Mouse (Mus musculus) hindbrain, embryonic 14.5 days (tissue): ENCODE data around the gene Klf12. TPM values are rescaled to one million over a fixed set of nuclear protein-coding genes. Genes with fewer than 3 reads are reported as not detected.

Experiments used
- ATAC-seq: fragments of 200-750 bp; cut with Nextera tagmentation; 2 replicates; pipeline ENCODE4 v1.8.0; 2017; ENCODE audit warnings: moderate number of reproducible peaks, mild to moderate bottlenecking, moderate TSS enrichment, moderate library complexity; ENCODE audit not compliant: low FRiP score
- DNase-seq: peaks from one replicate; pipeline ENCODE4 v3.0.0-alpha.2; 2015; ENCODE audit warnings: low spot score
- H3K27ac ChIP-seq: fragments of 300-500 bp; sonication (generic); 2 replicates; pipeline ENCODE4 v1.5.1; 2014; ENCODE audit warnings: mild to moderate bottlenecking, moderate library complexity
- H3K27me3 ChIP-seq: fragments of 300-500 bp; sonication (generic); 2 replicates; pipeline ENCODE4 v1.6.1; 2014; ENCODE audit warnings: mild to moderate bottlenecking, low read length, mixed read lengths; ENCODE audit not compliant: control insufficient read depth, insufficient read depth
- H3K36me3 ChIP-seq: fragments of 300-500 bp; sonication (generic); replicated peaks from 2 replicates; pipeline ENCODE4 v1.6.1; 2014; ENCODE audit not compliant: control insufficient read depth, insufficient read depth
- H3K4me1 ChIP-seq: fragments of 300-500 bp; sonication (generic); replicated peaks from 2 replicates; pipeline ENCODE4 v1.6.1; 2014; ENCODE audit warnings: antibody characterized with exemption, low read length, mixed read lengths; ENCODE audit not compliant: control insufficient read depth, insufficient read depth
- H3K4me2 ChIP-seq: fragments of 300-500 bp; sonication (generic); replicated peaks from 2 replicates; pipeline ENCODE4 v1.6.1; 2014; ENCODE audit warnings: mild to moderate bottlenecking, moderate library complexity
- H3K4me3 ChIP-seq: fragments of 300-500 bp; sonication (generic); replicated peaks from 2 replicates; pipeline ENCODE4 v1.5.1; 2014; ENCODE audit warnings: mild to moderate bottlenecking, low read length
- H3K9ac ChIP-seq: fragments of 300-500 bp; sonication (generic); 2 replicates; pipeline ENCODE4 v1.6.1; 2014
- H3K9me3 ChIP-seq: fragments of 300-500 bp; sonication (generic); 2 replicates; pipeline ENCODE4 v1.6.1; 2016; ENCODE audit warnings: low read length; ENCODE audit not compliant: control insufficient read depth
- WGBS: fragments of 180-500 bp; shearing (Covaris S2); extraction: QIAGEN DNeasy Blood & Tissue Kit; methylation state at CpG from one replicate; pipeline ENCODE4 v1.1.7; 2014; 5-methylcytosine and 5-hydroxymethylcytosine counted together
- polyA plus RNA-seq: library from polyadenylated mRNA; unstranded; fragments of >200 nt; fragmentation: Nextera tagmentation; extraction: Ambion mirVana; gene quantifications from 2 replicates; pipeline ENCODE4 v1.2.1, GENCODE M21; 2014

The Klf12 gene
- polyA plus RNA-seq, 1 experiment from 2014 or later = 46.0 TPM

GRCm38 (mm10) chr14:100121075-100121474, 163.4 kb downstream of the Klf12 start:
- DNase-seq (no peak), ATAC-seq (no peak)
- no peak overlapping the region for H3K27ac ChIP-seq
- no peaks in the 10 kb centered on the region for H3K36me3 ChIP-seq
- no peak overlapping the region for H3K4me2 ChIP-seq
- H3K4me1 ChIP-seq = 0 out of 2 replicates have a peak, but pooled peaks cover under 1% of the 10 kb centered on the region
- H3K27me3 ChIP-seq = no peaks in the 10 kb centered on the region
- H3K9me3 ChIP-seq = no peaks in the 10 kb centered on the region
- H3K4me3 ChIP-seq = no peak overlapping the region
- 97% methylated on average over 4 of the region's 4 CpGs for WGBS
- H3K9ac ChIP-seq = no peak overlapping the region

DNA sequence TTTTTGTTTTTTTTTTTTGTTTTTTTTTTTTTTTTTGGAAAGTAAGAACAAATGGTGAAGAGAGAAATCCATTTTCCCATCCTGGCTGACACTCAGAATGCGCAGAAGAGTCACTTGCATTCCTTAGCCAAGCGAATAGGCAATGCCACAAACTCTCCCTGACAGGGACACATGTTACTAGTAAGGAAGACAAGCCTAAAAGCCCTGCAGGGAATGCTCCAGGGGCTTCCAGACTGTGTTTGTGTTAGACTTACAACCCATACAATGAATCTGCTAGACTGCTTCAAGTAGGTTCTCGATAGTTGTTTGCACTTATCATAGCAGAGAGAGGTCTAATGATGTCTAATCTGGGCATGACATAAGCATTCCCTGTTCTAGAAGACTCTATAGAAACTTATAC, 164.6 kb downstream of the Klf12 start:
- 84% methylated on average over 3 of the region's 3 CpGs for WGBS
- H3K4me1 ChIP-seq = no peaks in the 10 kb centered on the region
- no peak overlapping the region for H3K4me2 ChIP-seq
- no peak overlapping the region for H3K4me3 ChIP-seq
- no peak overlapping the region for H3K27ac ChIP-seq
- ATAC-seq (no peak), DNase-seq (no peak)
- H3K9ac ChIP-seq = no peak overlapping the region
- H3K36me3 ChIP-seq = no peaks in the 10 kb centered on the region
- H3K9me3 ChIP-seq = no peaks in the 10 kb centered on the region
- H3K27me3 ChIP-seq = no peaks in the 10 kb centered on the region

DNA sequence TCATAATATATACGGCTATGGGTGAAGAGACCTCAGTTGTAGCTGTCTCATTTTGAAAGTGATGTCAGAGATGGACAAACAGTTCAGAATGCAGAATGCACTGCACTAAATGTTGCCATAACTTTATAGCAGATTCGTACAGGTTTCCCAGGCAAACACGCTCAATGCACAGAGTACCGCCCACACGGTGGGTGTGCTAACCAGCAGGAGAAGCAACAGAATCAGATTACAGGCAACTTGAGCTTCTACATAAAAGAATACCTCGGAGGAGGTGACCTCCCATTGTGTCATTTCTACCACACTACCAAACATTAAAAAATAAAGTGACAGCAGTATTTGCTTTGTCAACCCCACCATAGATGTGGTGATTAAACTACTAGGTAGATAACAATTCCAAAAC, 171.1 kb downstream of the Klf12 start:
- Histone ChIP-seq H3K4me1 (peaks cover 8% of the 10 kb centered on the region; the same call in 1 of the 2 replicates), H3K9me3 (no peaks in the 10 kb centered on the region), H3K4me2 (no peak overlapping the region), H3K27ac (no peak overlapping the region), H3K36me3 (no peaks in the 10 kb centered on the region), H3K9ac (no peak overlapping the region), H3K4me3 (no peak overlapping the region), H3K27me3 (no peaks in the 10 kb centered on the region)
- ATAC-seq (no peak), DNase-seq (no peak)
- 39% methylated on average over 6 of the region's 6 CpGs for WGBS

- ATAC-seq (peak; percentile 11; the same call in 1 of the 2 replicates), DNase-seq (no peak)
These were observed 172.7 kb downstream of the Klf12 start for GRCm38 (mm10) chr14:100111735-100112134.

GRCm38 (mm10) chr14:100109563-100109962, 174.9 kb downstream of the Klf12 start:
- Histone ChIP-seq H3K36me3 (no peaks in the 10 kb centered on the region), H3K9me3 (no peaks in the 10 kb centered on the region), H3K4me2 (no peak overlapping the region), H3K27me3 (no peaks in the 10 kb centered on the region), H3K4me1 (peaks cover 15% of the 10 kb centered on the region), H3K27ac (no peak overlapping the region), H3K9ac (no peak overlapping the region), H3K4me3 (no peak overlapping the region)
- no peak for ATAC-seq
- no peak for DNase-seq
- WGBS = 24% methylated on average over 6 of the region's 6 CpGs

More at GRCm38 (mm10) chr14:100111735-100112134, 172.7 kb downstream of the Klf12 start:
- Histone ChIP-seq H3K27me3 (no peaks in the 10 kb centered on the region), H3K9me3 (no peaks in the 10 kb centered on the region), H3K27ac (no peak overlapping the region), H3K9ac (no peak overlapping the region), H3K4me3 (no peak overlapping the region), H3K36me3 (no peaks in the 10 kb centered on the region), H3K4me1 (peaks cover 8% of the 10 kb centered on the region; the same call in 1 of the 2 replicates), H3K4me2 (no peak overlapping the region)
- WGBS = 14% methylated on average over 1 of the region's 1 CpGs

GRCm38 (mm10) chr14:100105570-100105969, 178.9 kb downstream of the Klf12 start:
- WGBS = 79% methylated on average over 10 of the region's 10 CpGs
- Histone ChIP-seq H3K4me3 (no peak overlapping the region), H3K27me3 (no peaks in the 10 kb centered on the region), H3K27ac (no peak overlapping the region), H3K4me1 (peaks cover 21% of the 10 kb centered on the region), H3K4me2 (no peak overlapping the region), H3K9me3 (no peaks in the 10 kb centered on the region), H3K36me3 (no peaks in the 10 kb centered on the region), H3K9ac (no peak overlapping the region)
- ATAC-seq = no peak
- DNase-seq = no peak

DNA sequence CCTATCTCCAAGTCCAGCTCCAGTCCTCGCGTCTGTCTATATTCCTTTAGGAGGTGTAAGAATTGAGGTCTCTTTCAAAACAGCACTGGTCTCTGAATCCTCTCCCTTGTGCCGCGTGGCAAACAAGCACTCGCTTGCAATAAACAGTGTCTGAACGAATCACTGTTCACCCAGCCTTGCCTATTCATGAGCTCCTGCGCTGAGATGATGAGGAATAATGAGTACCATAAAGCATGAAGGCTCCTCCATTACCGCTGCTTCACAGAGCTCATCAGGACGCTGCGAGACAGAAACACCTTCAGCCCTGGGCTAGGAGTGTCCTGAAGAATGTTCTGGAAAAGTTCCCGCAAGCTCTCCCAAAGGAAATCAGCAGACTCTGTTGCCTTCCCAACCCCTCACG, 179.7 kb downstream of the Klf12 start:
- WGBS = 48% methylated on average over 12 of the region's 12 CpGs
- Histone ChIP-seq H3K9me3 (no peaks in the 10 kb centered on the region), H3K4me2 (no peak overlapping the region), H3K27ac (peak overlapping the region; percentile 53; the same call in 1 of the 2 replicates), H3K4me1 (peaks cover 20% of the 10 kb centered on the region), H3K9ac (no peak overlapping the region), H3K36me3 (no peaks in the 10 kb centered on the region), H3K4me3 (no peak overlapping the region), H3K27me3 (no peaks in the 10 kb centered on the region)
- ATAC-seq (peak; percentile 29), DNase-seq (no peak)

DNA sequence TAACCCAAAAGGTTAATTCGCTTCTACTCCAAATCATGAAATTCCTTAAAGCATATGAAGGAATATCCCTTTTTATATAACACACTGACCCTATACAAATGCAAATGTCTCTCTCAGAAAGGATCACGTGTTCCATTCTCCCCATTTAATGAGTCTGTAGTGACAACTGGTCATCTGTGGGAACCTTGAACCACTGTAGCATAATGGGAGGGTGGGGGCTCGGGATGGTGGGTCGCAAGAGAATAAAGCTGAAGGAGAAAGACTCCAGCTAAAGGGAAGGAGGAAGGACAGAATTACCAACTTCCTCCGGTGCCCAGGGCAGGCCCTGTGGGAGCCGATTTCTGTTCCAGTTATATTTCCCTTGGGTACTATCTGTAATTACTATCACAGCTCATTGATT, 180.7 kb downstream of the Klf12 start:
- Histone ChIP-seq H3K4me2 (no peak overlapping the region), H3K27me3 (no peaks in the 10 kb centered on the region), H3K27ac (no peak overlapping the region), H3K9me3 (no peaks in the 10 kb centered on the region), H3K4me3 (no peak overlapping the region), H3K9ac (no peak overlapping the region), H3K36me3 (no peaks in the 10 kb centered on the region), H3K4me1 (peaks cover 16% of the 10 kb centered on the region)
- no peak for DNase-seq
- WGBS = 32% methylated on average over 6 of the region's 6 CpGs
- no peak for ATAC-seq

DNA sequence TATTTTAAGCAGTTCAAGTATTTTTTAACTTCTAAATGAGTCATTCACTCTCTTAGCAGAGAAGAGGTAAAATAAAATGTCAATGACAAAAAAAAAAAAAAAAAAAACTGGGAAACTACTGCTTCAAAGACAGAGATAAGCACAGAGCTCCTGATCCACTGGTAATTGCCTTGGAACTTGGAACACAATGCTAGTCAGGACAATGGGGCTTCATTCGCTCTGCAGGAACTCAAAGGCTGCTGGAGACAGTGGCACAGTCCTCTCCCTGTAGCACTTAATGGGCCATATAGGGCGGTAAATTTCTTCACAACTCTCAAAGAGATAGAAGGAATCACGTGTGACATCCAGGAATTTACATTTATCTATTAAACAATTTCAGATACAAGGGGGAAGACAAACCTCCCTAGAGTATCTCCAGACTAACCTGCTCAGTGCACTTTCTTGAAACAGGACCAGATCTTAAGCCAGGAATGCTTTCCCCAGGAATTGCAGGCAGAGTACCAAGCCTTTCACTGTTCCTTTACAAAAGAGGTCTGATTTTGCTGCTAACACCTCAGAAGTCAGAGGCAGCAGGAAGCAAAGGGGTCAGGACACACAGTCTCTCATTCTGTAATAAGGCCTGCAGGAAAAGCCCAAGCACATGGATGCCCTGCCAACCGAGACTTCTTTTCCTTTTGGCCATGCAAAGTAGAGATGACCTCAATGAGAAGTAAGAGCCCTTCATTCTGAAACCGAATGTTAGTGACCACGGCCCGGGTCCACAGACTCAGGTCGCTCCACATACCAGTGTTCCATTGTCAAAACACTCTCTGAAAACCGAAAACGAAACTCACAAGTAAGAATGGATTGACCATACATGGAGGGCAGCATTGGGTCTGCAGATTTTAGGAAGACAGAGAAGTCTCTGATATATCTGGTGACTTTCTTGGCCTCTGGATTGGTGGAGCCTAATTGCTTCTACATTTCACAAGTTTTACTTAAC, 187.0 kb downstream of the Klf12 start:
- no peak overlapping the region for H3K4me2 ChIP-seq
- no peak overlapping the region for H3K27ac ChIP-seq
- H3K36me3 ChIP-seq = no peaks in the 10 kb centered on the region
- H3K27me3 ChIP-seq = no peaks in the 10 kb centered on the region
- H3K4me3 ChIP-seq = no peak overlapping the region
- no peak for DNase-seq
- ATAC-seq = no peak
- H3K9ac ChIP-seq = no peak overlapping the region
- H3K4me1 ChIP-seq = no peaks in the 10 kb centered on the region
- H3K9me3 ChIP-seq = no peaks in the 10 kb centered on the region
- WGBS = 72% methylated on average over 10 of the region's 10 CpGs
